Mouse (Mus musculus) lung, postnatal 0 days (tissue): ENCODE results near the gene Parp8. TPM values are rescaled to one million over a fixed set of nuclear protein-coding genes. Genes with fewer than 3 reads are reported as not detected.

Experiments
- ATAC-seq: fragments of 200-750 bp; cut with Nextera tagmentation; 2 replicates; pipeline ENCODE4 v1.8.0; 2017; ENCODE audit warnings: moderate library complexity
- DNase-seq: peaks from one replicate; pipeline ENCODE4 v3.0.0-alpha.2; 2016; ENCODE audit warnings: low spot score
- H3K27ac ChIP-seq: fragments of 300-500 bp; sonication (generic); 2 replicates; pipeline ENCODE4 v1.5.1; 2014; ENCODE audit warnings: antibody characterized with exemption, mild to moderate bottlenecking, low read length, mixed read lengths
- H3K27me3 ChIP-seq: fragments of 300-500 bp; sonication (generic); replicated peaks from 2 replicates; pipeline ENCODE4 v1.6.1; 2014; ENCODE audit warnings: low read length, mixed read lengths; ENCODE audit not compliant: insufficient read depth
- H3K36me3 ChIP-seq: fragments of 300-500 bp; sonication (generic); 2 replicates; pipeline ENCODE4 v1.6.1; 2014; ENCODE audit warnings: low read length, mixed read lengths; ENCODE audit not compliant: insufficient read depth
- H3K4me1 ChIP-seq: fragments of 300-500 bp; sonication (generic); 2 replicates; pipeline ENCODE4 v1.6.1; 2014; ENCODE audit warnings: antibody characterized with exemption, low read depth, low read length, mixed read lengths; ENCODE audit not compliant: insufficient read depth
- H3K4me2 ChIP-seq: fragments of 300-500 bp; sonication (generic); replicated peaks from 2 replicates; pipeline ENCODE4 v1.6.1; 2014; ENCODE audit warnings: low read depth, mild to moderate bottlenecking, low read length, moderate library complexity, mixed read lengths
- H3K4me3 ChIP-seq: fragments of 300-500 bp; sonication (generic); 2 replicates; pipeline ENCODE4 v1.5.1; 2014; ENCODE audit warnings: low read depth, low read length
- H3K9ac ChIP-seq: fragments of 300-500 bp; sonication (generic); replicated peaks from 2 replicates; pipeline ENCODE4 v1.6.1; 2014; ENCODE audit warnings: low read depth, mild to moderate bottlenecking
- H3K9me3 ChIP-seq: fragments of 300-500 bp; sonication (generic); 2 replicates; pipeline ENCODE4 v1.6.1; 2016; ENCODE audit warnings: low read length, mixed read lengths
- CTCF ChIP-seq: IDR thresholded peaks from 2 replicates; pipeline ENCODE4 v1.5.1; 2016; ENCODE audit warnings: antibody characterized with exemption, mild to moderate bottlenecking
- EP300 ChIP-seq: IDR thresholded peaks from 2 replicates; pipeline ENCODE4 v1.6.1; 2016; ENCODE audit warnings: antibody characterized with exemption, mild to moderate bottlenecking, control low read depth
- WGBS: fragments of 180-500 bp; shearing (Covaris S2); extraction: QIAGEN DNeasy Blood & Tissue Kit; methylation state at CpG from one replicate; pipeline ENCODE4 v1.1.7; 2014; 5-methylcytosine and 5-hydroxymethylcytosine counted together
- polyA plus RNA-seq: library from polyadenylated mRNA; unstranded; fragments of >200 nt; fragmentation: Nextera tagmentation; extraction: Ambion mirVana; gene quantifications from 2 replicates; pipeline ENCODE4 v1.2.1, GENCODE M21; 2015

The Parp8 gene
- 5.6 and 6.8 TPM in 2 replicates for polyA plus RNA-seq

- peak within 1 kb of the TSS; percentile 66 for H3K27ac ChIP-seq
- H3K9ac ChIP-seq: peak within 1 kb of the TSS; percentile 63
- peak within 1 kb of the TSS; percentile 99 for H3K4me2 ChIP-seq
- DNase-seq (peak; percentile 69), ATAC-seq (peak; percentile 57)
- H3K4me3 ChIP-seq: peak within 1 kb of the TSS; percentile 77
- H3K9me3 ChIP-seq: no peaks in the 10 kb centered on the region
- H3K36me3 ChIP-seq: no peaks in the 10 kb centered on the region
- H3K27me3 ChIP-seq: no peaks in the 10 kb centered on the region
- under 1% methylated on average over 49 of the region's 67 CpGs for WGBS
- no peaks in the 10 kb centered on the region; the same call in 1 of the 2 replicates for H3K4me1 ChIP-seq
- no peak for TF ChIP-seq EP300
- TF ChIP-seq CTCF: no peak
Observed at GRCm38 (mm10) chr13:117025226-117026067, at the start of gene Parp8. TSS of gene Parp8 (minus strand) at chr13:117025537.

- Histone ChIP-seq H3K36me3 (no peaks in the 10 kb centered on the region), H3K4me3 (no peak overlapping the region), H3K27me3 (no peaks in the 10 kb centered on the region), H3K4me1 (no peaks in the 10 kb centered on the region), H3K9me3 (no peaks in the 10 kb centered on the region), H3K9ac (no peak overlapping the region), H3K27ac (no peak overlapping the region), H3K4me2 (peak overlapping the region; percentile 27)
- 48% methylated on average over 17 of the region's 17 CpGs for WGBS
- peak; percentile 73 for ATAC-seq
- peak; percentile 82 for DNase-seq
- TF ChIP-seq EP300 (peak; percentile 51), CTCF (no peak)
Observed at GRCm38 (mm10) chr13:117062628-117063315, 37.4 kb upstream of the Parp8 start.

- H3K36me3 ChIP-seq: no peaks in the 10 kb centered on the region
- ATAC-seq (no peak), DNase-seq (no peak)
- WGBS: 35% methylated on average over 2 of the region's 2 CpGs
- TF ChIP-seq EP300: no peak
- no peak for TF ChIP-seq CTCF
- no peak overlapping the region for H3K27ac ChIP-seq
- no peaks in the 10 kb centered on the region for H3K27me3 ChIP-seq
- no peak overlapping the region for H3K9ac ChIP-seq
- H3K9me3 ChIP-seq: no peaks in the 10 kb centered on the region
- H3K4me3 ChIP-seq: no peak overlapping the region
- H3K4me2 ChIP-seq: no peak overlapping the region
- H3K4me1 ChIP-seq: no peaks in the 10 kb centered on the region
Observed at GRCm38 (mm10) chr13:117056466-117056865, 31.1 kb upstream of the Parp8 start.

GRCm38 (mm10) chr13:117054811-117055496 is 29.6 kb upstream of the Parp8 start:
- 77% methylated on average over 7 of the region's 7 CpGs for WGBS
- H3K27ac ChIP-seq: no peak overlapping the region
- H3K9me3 ChIP-seq: no peaks in the 10 kb centered on the region
- H3K36me3 ChIP-seq: no peaks in the 10 kb centered on the region
- H3K4me3 ChIP-seq: no peak overlapping the region
- H3K9ac ChIP-seq: no peak overlapping the region
- DNase-seq: peak; percentile 62
- peak; percentile 84 for ATAC-seq
- no peaks in the 10 kb centered on the region for H3K27me3 ChIP-seq
- H3K4me2 ChIP-seq: no peak overlapping the region
- no peaks in the 10 kb centered on the region for H3K4me1 ChIP-seq
- no peak for TF ChIP-seq CTCF
- TF ChIP-seq EP300: 0 out of 2 replicates have a peak, but pooled peaks have one; percentile 33

GRCm38 (mm10) chr13:117052748-117053147 is 27.4 kb upstream of the Parp8 start:
- Histone ChIP-seq H3K4me2 (no peak overlapping the region), H3K9me3 (no peaks in the 10 kb centered on the region), H3K4me3 (no peak overlapping the region), H3K36me3 (no peaks in the 10 kb centered on the region), H3K27me3 (no peaks in the 10 kb centered on the region), H3K4me1 (no peaks in the 10 kb centered on the region), H3K9ac (no peak overlapping the region), H3K27ac (no peak overlapping the region)
- no peak for ATAC-seq
- no peak for DNase-seq
- TF ChIP-seq CTCF: no peak
- TF ChIP-seq EP300: no peak
- WGBS: 62% methylated on average over 3 of the region's 3 CpGs

- H3K36me3 ChIP-seq: no peaks in the 10 kb centered on the region
- H3K4me1 ChIP-seq: no peaks in the 10 kb centered on the region
- 72% methylated on average over 5 of the region's 5 CpGs for WGBS
- no peak overlapping the region for H3K9ac ChIP-seq
- no peak for TF ChIP-seq EP300
- no peak for TF ChIP-seq CTCF
- H3K4me3 ChIP-seq: no peak overlapping the region
- H3K27ac ChIP-seq: no peak overlapping the region
- no peak for DNase-seq
- no peak for ATAC-seq
- H3K9me3 ChIP-seq: no peaks in the 10 kb centered on the region
- no peaks in the 10 kb centered on the region for H3K27me3 ChIP-seq
- H3K4me2 ChIP-seq: no peak overlapping the region
Observed at GRCm38 (mm10) chr13:117048541-117048971, 23.2 kb upstream of the Parp8 start.
